Mouse (Mus musculus) layer of hippocampus, adult 2 months (tissue): ENCODE results near the gene Rarres1. TPM values are rescaled to one million over a fixed set of nuclear protein-coding genes. Genes with fewer than 3 reads are reported as not detected.

Source experiments
- DNase-seq, 2 experiments: peaks; one replicate each; pipeline ENCODE4 v3.0.0; 2022; ENCODE audit warnings: low spot score in 2 of 2
- H3K27ac ChIP-seq: fragments of 200-600 bp; 2 replicates; pipeline ENCODE4 v1.8.1; 2022
- H3K4me3 ChIP-seq: fragments of 200-600 bp; 2 replicates; pipeline ENCODE4 v1.8.1; 2022; ENCODE audit warnings: mild to moderate bottlenecking
- CTCF ChIP-seq: fragments of 200-600 bp; conservative IDR thresholded peaks from 2 replicates; pipeline ENCODE4 v1.8.1; 2022; ENCODE audit warnings: antibody characterized with exemption, mild to moderate bottlenecking, moderate library complexity
- total RNA-seq, 2 experiments: library from RNA; stranded (reverse); gene quantifications; 2 replicates each; pipeline ENCODE4 v1.2.3; 2021

Gene Rarres1
- total RNA-seq, 2 experiments from 2014 or later, result 1.5 to 1.8 TPM

- peak; percentile 92 for TF ChIP-seq CTCF
- peak; percentile 71 to 81 for DNase-seq
- no peak overlapping the region for H3K4me3 ChIP-seq
Observed at GRCm38 (mm10) chr3:67512807-67513206, 2.5 kb downstream of the Rarres1 start.

GRCm38 (mm10) chr3:67508216-67508892 lies 7.0 kb downstream of the Rarres1 start:
- no peak for DNase-seq
- H3K27ac ChIP-seq, result no peak overlapping the region
- H3K4me3 ChIP-seq, result no peak overlapping the region
- TF ChIP-seq CTCF, result no peak

More at GRCm38 (mm10) chr3:67512807-67513206, 2.5 kb downstream of the Rarres1 start:
- no peak overlapping the region for H3K27ac ChIP-seq

GRCm38 (mm10) chr3:67505286-67505685 lies 10.0 kb downstream of the Rarres1 start:
- Histone ChIP-seq H3K27ac (no peak overlapping the region), H3K4me3 (no peak overlapping the region)
- DNase-seq, result no peak
- no peak for TF ChIP-seq CTCF

GRCm38 (mm10) chr3:67503878-67504277 lies 11.4 kb downstream of the Rarres1 start:
- no peak for DNase-seq
- TF ChIP-seq CTCF, result no peak
- Histone ChIP-seq H3K4me3 (no peak overlapping the region), H3K27ac (no peak overlapping the region)

DNA sequence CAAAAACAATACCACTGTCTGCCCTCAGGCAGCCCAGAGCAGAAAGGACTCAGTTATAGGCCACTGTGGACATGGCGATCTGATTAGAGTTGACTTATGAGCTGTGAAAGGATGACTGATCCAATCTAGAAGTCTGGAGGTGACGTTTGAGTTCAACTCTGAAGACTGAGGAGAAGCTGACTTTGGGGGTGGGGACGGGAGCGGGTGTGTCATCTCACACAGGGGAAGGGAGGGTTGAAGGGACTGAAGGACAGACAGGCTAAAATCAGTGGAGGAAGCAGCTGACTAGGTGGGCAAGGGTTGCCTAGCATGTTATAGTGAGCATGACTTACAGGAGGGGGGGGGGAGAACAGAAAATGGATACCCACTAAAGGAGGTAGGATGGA lies 15.9 kb downstream of the Rarres1 start:
- DNase-seq, result no peak
- no peak for TF ChIP-seq CTCF
- Histone ChIP-seq H3K27ac (no peak overlapping the region), H3K4me3 (no peak overlapping the region)

DNA sequence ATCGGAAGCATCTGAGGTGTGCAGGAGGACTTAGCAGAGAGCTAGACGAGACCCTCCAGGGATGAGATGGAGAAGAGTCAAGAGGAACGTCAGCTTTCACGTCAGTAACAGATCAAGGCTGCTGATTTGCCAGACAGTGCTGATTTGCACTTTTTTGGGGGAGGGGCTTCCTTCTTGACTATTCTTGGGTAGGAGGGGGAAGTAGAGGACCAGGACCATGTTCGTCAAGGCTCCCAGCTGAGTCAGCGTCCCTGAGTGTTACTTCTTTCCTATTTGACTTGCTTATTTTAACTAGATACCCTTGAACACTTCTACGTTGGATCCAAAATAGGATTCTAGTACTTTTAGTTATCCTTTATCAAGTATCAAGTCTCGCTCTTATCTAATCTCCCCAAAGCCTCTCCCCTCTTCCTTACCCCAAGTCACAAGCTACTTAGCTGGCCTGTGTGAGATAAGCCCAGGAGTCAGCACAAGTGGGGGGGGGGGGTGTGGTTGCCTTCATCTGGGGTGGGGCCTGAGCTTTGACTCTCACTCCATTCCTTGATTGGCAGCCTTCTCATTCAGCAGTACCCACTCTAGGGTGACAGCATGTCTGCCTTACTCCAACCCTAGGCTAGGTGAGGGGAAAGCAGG lies 16.4 kb downstream of the Rarres1 start:
- no peak overlapping the region for H3K4me3 ChIP-seq
- DNase-seq, result no peak
- TF ChIP-seq CTCF, result no peak
- H3K27ac ChIP-seq, result no peak overlapping the region

GRCm38 (mm10) chr3:67497998-67498397 lies 17.3 kb downstream of the Rarres1 start:
- H3K4me3 ChIP-seq, result no peak overlapping the region
- no peak overlapping the region for H3K27ac ChIP-seq
- no peak for TF ChIP-seq CTCF
- no peak for DNase-seq

DNA sequence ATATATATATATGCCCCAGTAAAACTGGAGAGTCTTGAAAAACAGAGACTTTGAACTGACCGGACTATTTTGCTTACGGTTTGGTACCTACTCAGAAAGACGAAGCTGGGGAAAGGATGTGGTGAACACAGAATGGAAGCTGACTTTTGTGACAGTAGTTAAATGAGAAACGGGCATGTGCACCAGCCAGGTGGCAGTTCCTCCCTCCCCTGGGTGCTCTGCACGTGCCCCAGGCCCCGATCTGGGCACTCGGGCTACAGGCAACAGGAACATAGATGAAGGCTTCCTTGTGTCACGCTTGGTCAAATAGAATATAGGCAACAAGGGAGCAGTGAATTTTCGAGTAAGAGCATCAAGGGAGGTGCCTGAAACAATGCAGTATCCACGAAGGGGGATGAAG lies 19.0 kb downstream of the Rarres1 start:
- Histone ChIP-seq H3K4me3 (no peak overlapping the region), H3K27ac (no peak overlapping the region)
- DNase-seq, result no peak
- TF ChIP-seq CTCF, result no peak

DNA sequence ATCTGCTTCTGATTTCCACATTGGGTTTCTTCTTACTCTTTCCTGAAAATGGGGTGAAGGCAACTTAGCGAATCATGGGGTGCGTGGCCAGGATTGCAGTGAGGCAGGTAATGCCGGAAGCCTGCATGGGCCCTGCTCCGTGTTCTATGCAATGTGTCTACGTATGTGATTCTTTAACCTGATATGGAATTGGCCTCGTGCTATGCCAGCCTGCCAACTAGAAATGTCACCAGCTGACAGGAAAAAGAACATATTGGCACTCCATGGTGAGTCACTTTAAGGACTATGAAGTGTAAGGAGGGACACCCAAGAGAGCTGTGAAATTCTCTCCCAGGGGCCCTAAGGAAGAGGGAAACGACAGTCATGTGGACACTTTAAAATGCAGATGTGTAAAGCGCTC lies 22.2 kb downstream of the Rarres1 start:
- Histone ChIP-seq H3K27ac (peak overlapping the region; percentile 52; the same call in 1 of the 2 replicates), H3K4me3 (no peak overlapping the region)
- peak; percentile 15 to 52 for DNase-seq
- TF ChIP-seq CTCF, result no peak

- no peak for TF ChIP-seq CTCF
- no peak overlapping the region for H3K4me3 ChIP-seq
- peak overlapping the region; percentile 52 for H3K27ac ChIP-seq
- peak in 1 of 2 experiments; percentile 16 for DNase-seq
Observed at GRCm38 (mm10) chr3:67492086-67492869, 23.0 kb downstream of the Rarres1 start.

DNA sequence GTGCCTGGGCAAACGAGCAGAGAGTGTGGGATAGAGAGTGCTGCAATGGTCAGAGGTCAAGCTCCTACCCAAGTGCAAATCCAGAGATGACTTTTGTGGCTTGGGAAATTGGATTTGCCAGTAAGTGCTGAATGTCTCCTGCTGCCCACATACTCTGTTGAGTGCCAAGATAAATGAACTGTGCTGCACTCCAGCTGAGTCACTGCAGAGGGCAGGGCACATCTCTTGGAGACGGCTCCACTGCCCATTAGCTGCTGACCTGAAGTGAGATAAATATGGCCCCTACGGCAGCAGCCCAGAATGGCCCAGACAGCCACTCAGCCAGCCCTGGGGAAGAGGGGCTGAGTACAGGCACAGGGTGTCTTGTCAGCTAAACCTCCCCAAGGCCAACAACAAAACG lies 25.2 kb downstream of the Rarres1 start:
- TF ChIP-seq CTCF, result no peak
- H3K4me3 ChIP-seq, result no peak overlapping the region
- DNase-seq, result no peak
- H3K27ac ChIP-seq, result no peak overlapping the region

DNA sequence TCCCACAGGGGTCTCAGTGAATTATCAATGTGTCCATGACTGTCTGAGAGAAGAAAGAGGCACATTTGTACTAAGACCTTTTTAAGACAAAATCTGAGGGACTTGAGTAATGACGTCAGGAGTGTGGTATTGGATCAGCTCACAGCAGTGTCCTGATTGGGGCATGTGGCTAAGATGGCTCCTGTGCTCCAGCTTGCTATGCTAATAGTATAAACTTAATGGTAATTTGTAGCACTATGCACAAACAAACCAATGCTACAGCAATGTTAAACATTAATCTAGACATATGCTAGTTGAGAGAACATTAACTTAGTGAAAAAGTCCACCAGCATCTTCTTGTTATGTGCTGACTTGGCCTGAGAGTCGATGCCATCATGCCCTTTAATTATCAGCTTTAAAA lies 30.1 kb downstream of the Rarres1 start:
- no peak for DNase-seq
- Histone ChIP-seq H3K4me3 (no peak overlapping the region), H3K27ac (no peak overlapping the region)
- TF ChIP-seq CTCF, result no peak

DNA sequence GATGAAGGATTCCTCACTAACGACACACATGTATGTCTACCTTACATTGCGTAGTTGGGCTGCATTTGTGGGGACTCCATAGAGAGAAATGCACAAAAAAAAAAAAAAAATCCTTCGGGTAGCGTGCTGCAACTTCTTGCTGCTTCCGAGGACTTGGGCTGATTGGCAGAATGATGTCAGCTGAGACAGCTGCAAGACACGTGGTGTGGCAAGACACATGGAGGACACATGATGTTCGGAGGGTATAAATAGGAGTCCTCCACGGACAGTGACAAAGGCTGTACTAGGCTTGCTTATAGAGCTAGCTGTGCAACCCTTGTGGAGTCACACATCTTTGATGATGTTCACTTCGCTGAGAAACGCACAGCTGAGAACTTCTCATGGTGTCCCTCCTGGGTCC lies 32.9 kb downstream of the Rarres1 start:
- no peak overlapping the region for H3K4me3 ChIP-seq
- no peak for DNase-seq
- no peak overlapping the region for H3K27ac ChIP-seq
- TF ChIP-seq CTCF, result no peak

DNA sequence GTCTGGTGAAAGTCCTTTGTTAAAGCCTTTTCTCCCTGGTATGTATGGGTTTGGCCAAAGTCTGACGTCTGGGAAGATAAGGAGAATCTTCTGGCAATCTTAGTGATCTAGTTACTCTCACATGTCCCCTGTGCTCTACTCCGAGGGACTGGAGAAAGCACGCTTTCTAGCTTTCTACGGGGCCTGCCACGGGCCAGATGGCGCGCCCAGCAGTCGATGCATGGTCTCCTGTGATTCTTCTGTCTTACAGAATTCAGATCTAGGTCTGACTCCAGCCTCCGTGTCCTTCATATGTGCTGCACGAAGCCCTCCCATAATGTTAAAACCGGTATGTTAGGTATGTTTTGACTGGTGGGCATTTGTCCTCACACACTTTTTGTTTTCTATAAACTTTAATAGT lies 35.5 kb downstream of the Rarres1 start:
- H3K4me3 ChIP-seq, result no peak overlapping the region
- TF ChIP-seq CTCF, result no peak
- DNase-seq, result no peak
- no peak overlapping the region for H3K27ac ChIP-seq
